Mouse (Mus musculus) kidney, postnatal 14 days (tissue): ENCODE results near the gene Ccdc22.

Experiments used
- DNase-seq: peaks from one replicate; pipeline ENCODE4 v3.0.0; 2022; ENCODE audit warnings: mixed read lengths

Ccdc22 gene

GRCm38 (mm10) chrX:7604879-7605574 lies at the start of gene Ccdc22:
Gene Ccdc22 (minus strand): TSS chrX:7605517.
- DNase-seq = peak; percentile 90

- DNase-seq = peak; percentile 91
Observed at GRCm38 (mm10) chrX:7648671-7649304, 43.5 kb upstream of the Ccdc22 start.

GRCm38 (mm10) chrX:7645349-7645748 lies 40.0 kb upstream of the Ccdc22 start:
- peak; percentile 79 for DNase-seq

- no peak for DNase-seq
Observed at GRCm38 (mm10) chrX:7640785-7641184, 35.5 kb upstream of the Ccdc22 start.

GRCm38 (mm10) chrX:7639536-7640325 lies 34.4 kb upstream of the Ccdc22 start:
- DNase-seq = no peak

- peak; percentile 84 for DNase-seq
Observed at GRCm38 (mm10) chrX:7638401-7639091, 33.2 kb upstream of the Ccdc22 start, which contains the start of gene Syp. Gene Syp (plus strand): TSS chrX:7638471.

GRCm38 (mm10) chrX:7635101-7635500 lies 29.8 kb upstream of the Ccdc22 start:
- no peak for DNase-seq

- DNase-seq = no peak
Observed at GRCm38 (mm10) chrX:7632560-7632959, 27.2 kb upstream of the Ccdc22 start.

GRCm38 (mm10) chrX:7617889-7618551 lies 12.7 kb upstream of the Ccdc22 start:
- no peak for DNase-seq

GRCm38 (mm10) chrX:7610536-7611258 lies 5.4 kb upstream of the Ccdc22 start:
- DNase-seq = no peak

- no peak for DNase-seq
Observed at GRCm38 (mm10) chrX:7610035-7610434, 4.7 kb upstream of the Ccdc22 start.

GRCm38 (mm10) chrX:7606783-7607182 lies 1.5 kb upstream of the Ccdc22 start, which contains the start of gene Cacna1f:
Gene Cacna1f (plus strand): TSS chrX:7607083.
- DNase-seq = no peak

GRCm38 (mm10) chrX:7605575-7605941 lies 241 bp upstream of the Ccdc22 start:
- no peak for DNase-seq

- DNase-seq = no peak
Observed at GRCm38 (mm10) chrX:7604004-7604403, 1.3 kb downstream of the Ccdc22 start.

GRCm38 (mm10) chrX:7595371-7595770 lies 9.9 kb downstream of the Ccdc22 start:
- DNase-seq = no peak

GRCm38 (mm10) chrX:7586356-7586755 lies 19.0 kb downstream of the Ccdc22 start:
- no peak for DNase-seq

- no peak for DNase-seq
Observed at GRCm38 (mm10) chrX:7583881-7584280, 21.4 kb downstream of the Ccdc22 start.

GRCm38 (mm10) chrX:7581151-7581550 lies 24.2 kb downstream of the Ccdc22 start:
- no peak for DNase-seq

GRCm38 (mm10) chrX:7574885-7575231 lies 30.5 kb downstream of the Ccdc22 start:
- no peak for DNase-seq

- DNase-seq = peak; percentile 95
Observed at GRCm38 (mm10) chrX:7574087-7574884, 31.0 kb downstream of the Ccdc22 start, which contains the start of gene Ppp1r3f. Gene Ppp1r3f (minus strand): TSS chrX:7574283.
